Mouse (Mus musculus) olfactory bulb, adult 2 months (tissue): Measurements from ENCODE around the gene Mr1.

Experiments
- CTCF ChIP-seq: fragments of 200-500 bp; IDR thresholded peaks from 2 replicates; pipeline ENCODE4 v1.5.1; 2012; ENCODE audit warnings: low read depth, mild to moderate bottlenecking, low read length, moderate library complexity; ENCODE audit not compliant: insufficient read depth
- POLR2A ChIP-seq: fragments of 200-500 bp; IDR thresholded peaks from 2 replicates; pipeline ENCODE4 v1.6.1; 2012; ENCODE audit warnings: mild to moderate bottlenecking, low read depth, low read length, moderate library complexity; ENCODE audit not compliant: insufficient read depth

DNA sequence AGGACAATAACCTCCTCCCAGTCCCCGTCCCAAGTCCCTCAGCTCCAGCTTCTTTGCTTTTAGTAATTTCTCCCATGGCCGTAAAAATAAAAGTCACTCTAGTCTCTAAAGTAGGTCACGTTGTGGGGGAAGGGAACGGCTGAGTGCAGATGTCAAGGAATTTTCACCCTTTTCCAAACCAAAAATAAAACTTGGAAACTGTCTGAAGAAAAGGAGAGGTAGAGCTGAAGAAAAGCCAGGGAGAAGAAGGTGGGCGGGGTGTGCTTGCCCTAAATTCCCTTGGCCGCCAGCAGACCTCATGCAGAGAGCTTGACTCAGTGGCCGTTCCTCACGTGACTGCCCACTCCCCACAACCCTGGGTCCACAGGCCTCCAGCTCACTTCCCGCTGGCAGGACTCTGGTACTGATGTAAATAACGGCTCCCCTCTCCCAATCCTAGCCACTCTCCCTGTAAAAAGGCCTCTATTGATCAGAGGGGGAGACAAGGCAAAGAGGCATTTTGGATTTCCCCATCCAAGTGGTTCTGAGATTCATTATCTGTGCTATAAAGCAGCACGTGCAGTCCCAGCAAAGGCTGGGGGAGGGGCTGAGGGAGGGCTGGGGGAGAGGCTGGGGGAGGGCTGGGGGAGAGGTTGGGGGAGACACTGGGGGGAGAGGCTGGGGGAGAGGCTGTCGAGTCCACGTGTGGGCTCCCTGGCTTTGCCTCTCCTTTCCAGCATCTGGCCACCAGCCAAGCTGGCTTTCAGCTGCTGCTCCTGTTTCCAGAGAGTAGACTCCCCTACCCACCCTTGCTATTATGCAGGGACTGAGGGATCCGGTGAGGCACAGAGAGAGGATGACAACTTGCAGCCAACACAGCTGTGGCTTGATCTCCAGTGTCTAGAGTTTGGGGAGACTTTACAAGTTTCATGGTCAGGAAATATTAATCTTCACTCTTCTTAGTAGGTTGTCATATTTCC lies 54.5 kb downstream of the Mr1 start:
- no peak for TF ChIP-seq CTCF
- TF ChIP-seq POLR2A: no peak
